Mouse (Mus musculus) heart, postnatal 10 days (tissue): ENCODE results near the gene Cd47. TPM values are rescaled to one million over a fixed set of nuclear protein-coding genes. Genes with fewer than 3 reads are reported as not detected.

ENCODE experiments used
- DNase-seq, 2 experiments: peaks; one replicate each; pipeline ENCODE4 v3.0.0; 2021
- intact Hi-C: fragments of 180-260 bp; cut with DNase I; formaldehyde crosslinking; loops from one replicate; pipeline ENCODE4 v1.15.1; 2025
- total RNA-seq, 2 experiments: library from RNA; stranded (reverse); gene quantifications; 2 replicates each; pipeline ENCODE4 v1.2.3; 2021

The Cd47 gene
- total RNA-seq, 2 experiments from 2014 or later = 71.5 to 71.6 TPM

DNA sequence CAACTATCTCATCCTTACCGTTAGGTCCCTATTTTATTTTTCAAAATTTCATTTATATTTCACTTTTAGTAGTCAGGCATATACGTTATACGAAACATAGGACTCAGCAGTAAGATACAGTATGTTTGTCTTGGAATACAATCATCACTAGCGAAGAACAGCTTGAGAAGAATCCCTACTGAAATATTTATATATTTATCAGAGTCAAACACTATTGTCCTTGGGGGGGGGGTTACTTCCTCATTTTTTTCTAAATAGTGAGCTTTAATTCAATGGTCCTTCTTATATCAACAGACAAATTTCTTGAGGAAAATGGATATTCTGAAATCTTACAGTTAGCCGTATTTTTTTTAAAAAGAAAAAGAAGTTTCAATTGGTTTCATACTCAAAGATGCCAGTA, 101.8 kb downstream of the Cd47 start:
- no peak for DNase-seq
- intact Hi-C loops = no loop called here

DNA sequence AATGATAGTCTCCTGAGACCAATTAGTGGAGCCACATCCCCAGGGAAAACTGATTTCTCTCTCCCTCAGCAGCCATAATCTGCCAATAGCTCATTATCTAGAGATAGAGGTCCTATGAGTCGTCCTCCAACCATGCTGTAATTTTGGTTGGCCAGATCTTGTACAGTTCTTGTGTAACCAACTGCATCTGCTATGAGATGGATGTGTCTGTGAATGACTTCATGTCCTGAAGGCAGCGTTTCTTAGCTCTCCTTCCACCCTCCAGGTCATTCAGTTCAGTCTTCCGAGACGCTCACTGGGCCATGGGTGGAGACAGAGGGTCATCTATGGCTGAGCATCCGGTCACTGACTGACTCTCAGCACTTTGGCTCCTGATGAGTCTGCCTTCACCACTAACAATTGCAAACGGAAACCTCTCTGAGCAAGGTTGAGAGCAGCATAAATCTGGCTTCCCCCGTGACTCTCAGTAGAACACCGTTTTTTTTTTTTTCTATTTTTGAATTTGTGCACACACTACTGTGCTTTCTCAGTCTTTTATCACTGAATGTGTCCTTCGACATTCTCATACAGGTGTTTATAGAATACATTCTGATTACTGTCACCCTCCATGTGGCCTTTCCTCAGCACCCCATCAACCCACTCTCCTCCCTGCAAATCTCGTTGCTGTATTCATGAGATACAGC, 104.1 kb downstream of the Cd47 start:
- peak in 1 of 2 experiments; percentile 28 for DNase-seq
- intact Hi-C loops = no loop called here

DNA sequence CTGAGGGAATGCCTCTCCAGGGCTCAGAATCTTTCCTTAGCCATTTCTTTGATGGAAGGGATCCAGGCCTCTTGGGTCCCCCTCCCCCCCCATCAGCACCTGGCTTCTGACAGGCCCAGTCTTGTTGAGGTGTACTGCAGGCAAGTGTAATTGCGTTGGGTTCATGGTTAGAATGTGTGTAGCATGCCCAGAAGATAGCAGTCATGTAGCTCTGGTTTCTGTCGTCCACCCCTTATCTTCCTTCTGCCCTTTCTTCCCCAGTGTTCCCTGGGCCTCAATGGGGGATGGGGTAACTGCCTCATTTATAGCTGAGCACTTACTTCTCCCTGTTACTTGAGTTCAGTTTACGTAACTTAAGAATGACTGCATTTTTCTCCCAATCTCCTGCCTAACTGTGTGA, 104.7 kb downstream of the Cd47 start:
- intact Hi-C loops = no loop called here
- peak in 1 of 2 experiments; percentile 35 for DNase-seq

DNA sequence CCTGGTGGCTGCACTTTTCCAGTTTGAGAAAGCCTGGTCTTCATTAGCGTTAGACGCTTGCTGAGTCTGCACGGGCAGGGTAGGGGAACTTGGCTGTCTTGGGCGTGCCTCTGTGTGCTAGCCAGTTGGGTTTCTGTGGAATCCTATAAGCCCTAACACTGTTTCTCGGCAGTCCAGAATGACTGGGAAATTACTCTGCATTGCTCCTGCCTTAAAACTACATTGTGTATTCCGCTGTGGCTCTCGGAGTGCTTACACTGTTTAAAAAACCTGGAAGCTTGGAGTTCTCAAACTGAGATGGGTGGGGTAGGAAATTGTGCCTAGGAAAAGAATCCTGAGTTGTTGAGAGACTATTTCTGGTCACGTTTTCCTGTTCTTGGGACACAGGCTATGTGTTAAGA, 105.3 kb downstream of the Cd47 start:
- peak in 1 of 2 experiments; percentile 35 for DNase-seq
- intact Hi-C loops = loop anchor here (2.0 kb wide), 1 partner anchor 51 kb away; no protein-coding TSS in a partner anchor

DNA sequence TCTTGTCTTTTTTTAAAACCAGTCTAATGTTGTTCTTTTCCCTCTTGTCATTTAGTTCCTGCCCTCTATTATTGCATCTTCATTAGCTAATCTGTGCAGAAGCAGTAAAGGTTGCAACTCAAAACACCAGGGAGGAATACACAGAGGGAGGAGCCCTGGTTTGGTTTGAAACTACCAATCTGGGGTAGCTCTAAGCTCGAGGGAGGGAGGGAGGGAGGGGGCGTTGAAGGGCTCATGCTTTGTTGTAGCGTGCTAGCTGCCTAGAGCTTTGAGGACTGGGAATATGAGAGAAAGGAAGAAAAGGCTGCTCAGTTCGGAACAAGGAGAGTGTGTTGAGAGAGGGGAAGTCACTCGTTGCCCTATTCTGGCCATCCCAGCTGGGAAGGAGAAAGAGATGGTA, 105.7 kb downstream of the Cd47 start:
- intact Hi-C loops = loop anchor here (2.0 kb wide), 1 partner anchor 51 kb away; no protein-coding TSS in a partner anchor
- DNase-seq = no peak

DNA sequence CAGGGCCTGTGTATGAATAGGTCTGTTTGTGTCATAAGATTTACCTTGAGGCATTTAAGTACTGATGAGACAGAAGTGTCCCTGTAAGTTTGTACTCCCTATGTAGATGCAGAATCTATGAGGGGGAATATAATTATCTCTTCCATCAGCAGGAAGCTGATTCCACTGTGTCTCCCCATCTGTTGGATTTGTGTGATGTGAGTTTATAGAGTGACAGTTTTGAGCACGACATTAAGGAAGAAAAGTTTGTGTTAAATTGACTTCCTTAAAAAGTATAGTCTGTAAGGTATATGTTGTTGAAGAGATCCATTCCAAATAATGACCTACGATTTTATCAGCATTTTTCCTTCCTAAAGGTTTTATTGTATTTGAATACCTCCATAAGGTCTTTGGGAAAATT, 106.6 kb downstream of the Cd47 start:
- intact Hi-C loops = loop anchor here (2.0 kb wide), 1 partner anchor 52 kb away; no protein-coding TSS in a partner anchor
- no peak for DNase-seq

DNA sequence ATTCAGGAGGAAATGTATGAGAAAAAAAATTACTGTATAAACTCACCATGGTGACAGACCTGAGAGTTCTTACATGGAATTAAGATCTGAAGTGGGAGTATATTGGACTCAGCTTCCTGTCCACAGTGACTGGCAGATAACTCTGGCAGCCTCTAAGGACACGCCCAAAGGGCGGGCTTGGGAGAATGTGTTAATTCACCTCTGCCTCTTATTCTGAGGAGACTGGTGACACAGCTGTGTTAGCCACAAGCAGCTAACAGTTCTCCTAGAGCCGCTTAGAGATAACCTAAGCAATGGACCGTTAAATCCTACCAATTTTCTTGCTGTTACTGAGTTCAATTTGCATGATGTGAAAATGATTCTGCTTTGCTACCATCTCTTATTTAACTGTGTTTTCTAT, 107.0 kb downstream of the Cd47 start:
- intact Hi-C loops = loop anchor here (2.0 kb wide), 1 partner anchor 53 kb away; no protein-coding TSS in a partner anchor
- DNase-seq = peak; percentile 59 to 63

DNA sequence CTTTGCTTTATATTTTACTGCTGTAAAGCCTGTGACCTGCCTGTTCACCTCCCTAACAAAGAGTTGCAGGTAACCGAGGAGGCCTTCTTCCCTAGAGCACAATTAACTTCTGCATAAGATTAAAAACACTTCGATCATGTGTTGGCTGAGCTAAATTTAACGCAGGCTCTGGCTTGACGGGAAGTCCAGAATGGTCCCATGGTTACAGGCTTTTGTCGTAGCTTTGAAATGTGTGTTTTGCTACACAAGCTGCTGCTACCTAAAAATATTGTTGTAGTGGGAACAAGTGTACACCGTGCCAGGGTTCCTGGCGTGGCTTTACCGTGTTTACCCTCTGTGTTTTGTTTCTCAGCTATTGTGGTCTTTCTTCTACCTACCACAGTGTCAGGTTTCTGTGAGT, 109.2 kb downstream of the Cd47 start:
- intact Hi-C loops = no loop called here
- DNase-seq = peak; percentile 43 to 48

DNA sequence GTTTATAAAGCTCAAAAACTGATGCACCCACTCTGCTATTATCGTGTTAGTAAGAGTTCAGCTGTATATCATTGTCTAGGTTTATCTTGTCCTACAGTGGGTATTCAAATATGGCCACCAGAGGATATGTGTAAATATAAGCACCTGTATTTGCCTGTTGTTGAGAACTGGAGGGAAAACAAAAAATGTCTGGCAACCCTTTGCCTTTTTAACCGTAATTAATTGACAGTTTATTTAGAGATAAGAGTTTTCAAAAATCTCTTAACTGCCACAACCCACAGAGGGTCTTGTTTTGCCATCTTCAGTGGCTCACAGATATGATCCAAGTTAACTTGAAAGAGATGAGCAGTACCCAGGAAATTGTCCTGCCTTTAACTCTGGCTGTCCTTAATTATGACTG, 113.8 kb downstream of the Cd47 start:
- intact Hi-C loops = no loop called here

DNA sequence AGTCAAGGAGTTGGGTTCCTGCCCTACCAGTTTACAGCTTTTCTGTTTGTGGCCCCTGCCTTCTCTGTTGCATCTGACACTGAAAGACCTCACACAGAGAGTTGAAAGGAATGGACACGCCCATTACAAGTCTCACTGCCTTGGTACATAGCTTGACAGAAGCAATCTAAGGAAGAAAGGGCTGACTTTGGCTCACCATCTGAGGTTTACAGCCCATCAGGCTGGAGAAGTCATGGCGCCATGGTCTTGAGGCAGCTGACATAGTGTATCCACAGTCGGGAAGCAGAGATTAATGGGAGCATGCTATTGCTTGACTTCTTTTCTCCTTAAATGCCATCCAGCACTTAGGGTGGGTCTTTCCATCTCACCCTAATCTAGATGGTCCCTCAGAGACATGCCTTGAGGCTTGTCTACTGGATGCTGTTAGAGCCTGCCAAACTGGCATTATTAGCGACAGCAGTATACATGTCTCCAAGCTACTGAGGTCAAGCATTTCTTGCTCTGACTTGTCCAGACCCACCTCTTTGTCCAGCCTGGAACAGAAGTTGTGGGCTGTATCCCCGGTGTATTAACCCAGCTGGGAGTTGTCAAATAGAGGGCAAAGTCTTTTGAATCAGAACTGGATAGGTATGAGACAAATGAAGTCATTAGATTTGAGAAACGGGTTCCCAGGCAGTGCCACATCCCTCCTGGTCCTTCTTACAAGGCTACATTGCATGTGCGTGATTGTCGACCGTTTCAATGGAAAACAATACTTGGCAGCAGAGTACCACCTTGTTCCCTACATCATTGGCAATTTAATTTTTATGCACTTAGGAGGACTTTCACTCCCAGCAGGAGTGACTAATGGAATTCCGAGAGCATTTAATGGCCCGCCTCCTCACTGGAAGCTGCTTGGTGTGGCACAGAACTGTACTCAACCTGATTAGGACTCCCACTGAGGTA, 115.5 kb downstream of the Cd47 start:
- no peak for DNase-seq
- intact Hi-C loops = no loop called here

More for the DNA sequence above, 113.8 kb downstream of the Cd47 start:
- no peak for DNase-seq

DNA sequence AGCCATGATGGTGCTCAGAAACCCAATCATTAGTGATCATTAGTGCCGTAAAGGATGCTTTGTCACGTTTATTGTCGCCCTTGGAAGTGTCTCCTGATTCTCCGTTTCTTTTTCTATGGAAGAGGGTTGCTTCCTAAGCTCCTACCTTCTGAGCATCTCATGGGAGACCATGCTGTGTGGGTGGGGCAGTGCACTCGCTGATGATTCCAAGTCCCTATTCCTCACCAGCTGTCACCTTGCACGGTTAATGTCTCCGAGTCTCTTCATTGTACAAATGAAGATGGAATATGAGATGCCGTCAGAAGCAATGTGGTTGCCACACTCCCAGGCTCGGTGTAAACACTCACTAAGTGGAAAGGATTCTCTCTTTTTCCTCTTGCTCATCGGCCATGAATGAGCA, 119.9 kb downstream of the Cd47 start:
- intact Hi-C loops = no loop called here
- DNase-seq = no peak

DNA sequence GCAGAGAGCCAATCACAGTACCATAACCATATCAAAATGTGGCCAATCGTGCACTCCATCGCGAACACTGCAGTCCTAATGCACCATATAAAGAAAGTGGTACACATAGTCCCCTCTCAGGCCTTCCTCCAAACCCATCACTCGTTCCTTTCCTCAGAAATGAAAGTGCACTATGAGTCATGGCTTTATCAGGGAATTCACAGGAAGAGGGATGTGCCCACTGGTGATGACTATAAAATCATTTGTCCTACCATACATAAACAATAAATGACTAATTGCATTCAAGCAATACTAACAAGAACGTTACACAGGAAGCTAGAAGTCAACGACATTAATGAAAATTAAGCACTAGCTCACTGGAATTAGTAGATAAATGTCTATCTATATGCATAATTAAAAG, 121.3 kb downstream of the Cd47 start:
- intact Hi-C loops = no loop called here
- no peak for DNase-seq

DNA sequence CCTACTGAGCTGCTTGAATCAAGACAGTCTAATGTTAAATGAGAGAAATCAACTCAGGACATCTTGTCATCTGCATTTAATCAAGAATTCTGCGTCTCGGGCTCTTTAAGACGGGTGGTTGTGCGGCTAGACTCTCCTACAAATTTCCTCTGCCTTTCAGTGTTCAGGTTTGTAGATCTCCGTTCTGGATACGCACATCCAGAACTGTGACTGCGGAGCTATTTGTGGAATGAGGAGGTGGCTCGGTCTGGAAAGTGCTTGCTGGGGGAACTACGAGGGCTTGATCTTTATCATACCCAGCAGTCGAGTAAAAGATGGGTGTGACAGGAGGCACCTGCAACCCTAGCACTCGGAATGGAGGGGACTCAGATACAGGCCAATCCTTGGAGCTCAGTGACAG, 121.8 kb downstream of the Cd47 start:
- intact Hi-C loops = no loop called here
- DNase-seq = no peak

DNA sequence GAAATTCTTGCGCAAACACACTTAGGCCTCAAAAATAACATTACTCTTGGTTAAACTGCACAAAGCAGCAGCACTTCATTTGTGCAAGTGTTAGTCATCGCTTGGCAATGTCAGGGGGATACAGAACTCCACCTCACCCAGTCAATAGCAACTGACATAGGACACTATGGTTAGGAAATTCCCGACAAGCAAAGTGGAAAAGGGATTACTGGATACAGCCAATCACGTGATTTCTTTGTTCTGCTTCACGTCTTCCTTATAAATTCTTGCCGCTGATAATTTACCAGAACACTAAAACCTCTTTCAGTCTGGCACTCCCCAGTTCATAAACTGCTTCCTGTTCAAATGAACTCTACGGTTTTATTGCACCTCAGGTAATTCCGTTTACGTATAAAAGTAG, 123.4 kb downstream of the Cd47 start:
- intact Hi-C loops = no loop called here
- no peak for DNase-seq

DNA sequence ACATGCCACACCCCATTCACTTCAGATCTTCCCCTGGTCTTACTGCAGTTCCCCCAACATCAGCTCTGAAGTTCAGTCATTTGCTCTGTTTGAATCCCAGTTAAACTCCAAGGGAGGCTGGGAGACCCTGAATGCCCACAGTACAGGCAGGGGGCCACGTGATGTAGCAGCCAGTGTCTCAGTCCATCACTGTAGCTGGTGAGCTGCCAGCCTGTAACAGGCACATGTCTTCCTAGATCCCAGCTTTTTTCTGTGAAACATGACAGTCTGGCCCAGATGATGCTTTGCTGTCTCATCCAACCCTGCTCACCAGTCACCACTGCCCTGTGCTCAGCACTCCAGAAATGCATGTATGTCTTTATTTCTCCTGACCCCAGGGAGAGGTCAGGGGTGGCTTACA, 124.6 kb downstream of the Cd47 start:
- DNase-seq = no peak
- intact Hi-C loops = no loop called here

DNA sequence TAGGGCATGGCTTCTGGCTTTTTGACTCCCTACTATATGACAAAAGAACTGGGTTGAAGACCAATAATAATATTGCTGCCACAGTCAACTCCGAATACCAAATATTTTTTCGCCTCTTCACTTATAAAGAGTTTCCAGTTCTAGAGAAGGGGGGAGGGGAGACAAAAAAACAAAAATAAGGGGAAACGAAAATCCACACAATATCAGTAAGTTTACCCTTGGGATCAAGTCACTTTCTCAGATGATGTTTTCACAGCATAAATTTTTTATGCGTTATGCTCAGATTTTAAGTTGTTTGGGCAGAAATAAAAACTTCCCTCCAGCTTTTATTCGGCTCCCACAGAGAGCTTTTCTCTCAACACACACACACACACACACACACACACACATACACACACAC, 132.9 kb downstream of the Cd47 start:
- no peak for DNase-seq
- intact Hi-C loops = no loop called here

DNA sequence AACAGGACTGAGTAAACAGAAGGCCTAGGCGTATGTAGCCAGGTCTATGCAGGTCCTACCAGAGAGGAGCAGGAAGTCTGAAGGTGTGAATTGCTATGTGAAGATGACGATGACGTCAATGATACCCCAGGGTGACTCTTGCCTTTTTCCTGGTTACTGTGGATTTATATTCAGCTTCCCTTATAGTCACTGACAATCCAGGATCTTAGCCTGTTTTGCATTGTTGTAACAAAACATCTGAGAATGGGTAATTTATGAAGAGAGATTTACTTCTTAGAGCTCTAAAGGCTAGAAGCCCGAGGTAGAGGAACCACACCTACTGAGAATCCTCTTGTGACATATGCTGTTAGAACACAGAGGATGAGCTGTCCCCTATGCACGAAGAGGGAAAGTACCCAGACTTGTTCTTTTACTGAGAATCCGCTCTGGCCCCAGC, 135.7 kb downstream of the Cd47 start:
- DNase-seq = no peak
- intact Hi-C loops = no loop called here

DNA sequence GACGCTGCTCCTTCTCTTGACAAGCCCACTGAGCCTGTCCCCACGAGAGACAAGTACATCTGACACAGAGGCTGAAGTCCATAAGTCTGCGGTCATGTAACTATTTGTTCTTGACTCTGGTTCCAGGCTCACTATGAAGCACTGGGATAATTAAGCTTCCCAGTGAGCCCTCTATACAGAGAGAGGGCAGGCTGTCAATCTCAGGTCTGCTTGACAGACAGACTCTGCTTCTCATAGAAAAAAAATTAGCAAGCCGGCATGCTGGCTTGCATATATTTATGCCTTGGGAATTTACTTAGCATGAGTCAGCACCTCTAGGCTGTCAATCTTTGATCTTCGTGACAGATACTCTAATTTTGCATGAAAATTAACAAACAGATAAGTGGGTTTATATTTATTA, 136.5 kb downstream of the Cd47 start:
- DNase-seq = no peak
- intact Hi-C loops = no loop called here

DNA sequence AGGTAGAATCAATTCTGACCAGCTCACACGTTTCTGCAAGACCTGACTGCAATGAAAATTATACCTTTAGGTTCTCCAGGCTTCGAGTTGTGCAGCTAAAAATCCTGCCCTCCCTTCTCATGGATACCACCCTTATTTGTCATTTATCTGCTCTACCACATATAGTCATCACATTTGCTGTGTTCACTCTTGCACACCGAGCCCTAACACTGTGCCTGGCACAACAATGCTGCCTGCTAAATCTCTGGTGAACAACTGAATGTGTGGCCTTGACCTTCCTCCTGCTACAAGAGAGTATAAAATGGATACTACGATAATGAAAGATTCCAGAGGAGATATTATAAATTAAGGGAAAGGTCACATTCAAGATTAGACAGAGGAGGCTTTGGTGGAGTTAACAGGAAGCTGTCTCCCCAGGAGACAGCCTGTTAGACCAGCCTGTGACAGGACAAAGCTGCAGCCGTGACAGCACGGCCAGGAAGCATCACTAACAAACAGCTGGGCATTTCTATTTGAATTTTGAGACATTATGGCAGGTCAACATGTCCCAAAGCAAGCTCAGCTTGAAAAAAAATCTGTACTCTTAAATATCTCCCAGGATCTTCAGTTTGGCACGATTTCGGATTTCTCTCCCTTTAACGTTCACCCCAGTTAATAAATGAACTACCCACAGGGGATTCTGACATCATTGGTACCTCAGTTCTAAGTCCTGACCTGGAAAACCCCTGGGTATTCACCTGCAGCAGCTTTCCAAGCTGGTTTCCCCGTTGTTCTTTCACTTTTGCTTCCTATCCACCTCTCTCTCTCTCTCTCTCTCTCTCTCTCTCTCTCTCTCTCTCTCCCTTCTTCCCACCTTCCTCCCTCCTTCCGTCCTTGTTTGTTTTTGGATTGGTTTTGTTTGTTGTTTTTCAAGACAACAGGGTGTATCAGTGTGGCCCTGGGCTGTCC, 137.2 kb downstream of the Cd47 start:
- intact Hi-C loops = no loop called here
- peak in 1 of 2 experiments; percentile 18 for DNase-seq

DNA sequence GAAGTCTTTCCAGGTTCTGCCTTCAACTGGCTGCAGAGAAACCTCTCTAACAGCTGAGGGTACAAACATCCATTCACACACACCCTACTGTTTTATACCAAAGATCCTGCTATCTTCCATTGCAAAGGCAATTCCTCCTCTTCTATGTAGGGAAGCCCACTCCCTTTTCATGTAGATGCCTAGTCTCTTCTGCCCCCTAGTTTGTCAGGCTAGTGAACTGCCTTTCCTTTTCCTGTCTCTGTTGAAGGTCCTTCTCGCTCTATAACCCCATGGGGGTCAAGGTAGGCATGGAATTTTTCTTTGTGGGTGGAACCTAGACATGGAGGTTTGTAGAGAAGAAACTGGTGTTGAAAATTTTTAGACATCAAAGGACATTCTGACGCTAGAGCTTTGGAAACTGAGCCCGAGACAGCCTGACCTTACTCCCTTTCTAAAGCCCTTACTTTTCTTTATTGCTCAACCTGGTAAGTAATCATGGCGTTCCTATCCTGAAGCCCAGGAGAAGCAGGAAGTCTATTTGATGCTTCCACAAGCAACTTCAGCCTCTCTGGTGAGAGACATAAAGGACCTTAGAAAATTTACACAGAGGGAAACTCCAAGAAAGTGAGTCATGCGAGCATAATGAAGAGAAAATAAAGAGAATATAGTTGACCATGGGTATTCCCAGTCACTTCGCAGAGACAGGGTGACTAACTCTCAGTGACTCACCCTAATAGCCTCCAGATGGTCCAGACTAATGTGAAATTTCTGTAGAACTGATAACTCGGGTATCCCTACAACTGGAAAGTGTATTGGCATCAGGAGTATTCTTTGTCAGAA, 138.4 kb downstream of the Cd47 start:
- intact Hi-C loops = no loop called here
- DNase-seq = no peak
